Mouse (Mus musculus): ENCODE results near the gene Mixl1.

- no peak for TF ChIP-seq CTCF (IDR thresholded peaks at IDR 0.05; ENCODE audit: borderline replicate concordance, control insufficient read depth, extremely low read depth, insufficient read depth, low read length, poor library complexity)
- no peak for TF ChIP-seq POLR2A (IDR thresholded peaks at IDR 0.05; ENCODE audit: control insufficient read depth, extremely low read depth, insufficient read depth, low read length, poor library complexity)
Measured at GRCm38 (mm10) chr1:180722608-180723007, 25.8 kb upstream of the Mixl1 start.
